ENCODE assay signal across 8 mouse cellular contexts in the genomic region with DNA sequence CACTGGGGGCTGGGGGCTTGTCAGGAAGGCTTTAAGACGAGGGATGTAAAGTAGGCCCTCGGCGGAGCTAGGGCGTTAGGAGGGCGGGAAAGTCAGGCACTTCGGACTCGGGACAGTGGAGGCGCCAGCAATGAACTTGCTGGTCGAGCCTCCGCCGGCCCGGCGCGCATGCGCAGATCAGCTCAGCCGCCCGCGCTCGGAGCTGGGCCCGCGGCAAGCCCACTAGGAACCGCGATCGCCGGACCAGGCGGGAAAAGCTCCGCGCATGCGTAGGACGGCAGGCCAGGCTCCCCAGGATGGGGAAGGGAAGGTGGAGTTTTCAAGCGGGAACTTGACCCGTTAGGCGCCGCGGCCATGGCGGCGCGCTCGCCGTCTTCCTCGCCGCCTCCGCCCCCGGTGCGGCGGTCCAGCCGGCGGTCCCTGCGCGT. TPM values are rescaled to one million over a fixed set of nuclear protein-coding genes. Genes with fewer than 3 reads are reported as not detected.
DNase-seq lines count a peak whose midpoint lies in the region; ATAC-seq and TF ChIP-seq lines count a peak whose summit lies in the region.

A gene (plus strand): TSS at position 199 of the 428 bp plus-strand sequence.

- WGBS in forebrain, embryonic 14.5 days: under 1% methylated on average over 50 of the region's 50 CpGs
- 1% methylated on average over 50 of the region's 50 CpGs for WGBS in large intestine, adult 2 months
- WGBS in liver, embryonic 16.5 days (ENCODE audit: insufficient replicate concordance): under 1% methylated on average over 48 of the region's 50 CpGs
- under 1% methylated on average over 50 of the region's 50 CpGs for WGBS in neural tube, embryonic 12.5 days
- 1% methylated on average over 42 of the region's 50 CpGs for WGBS in stomach, postnatal 0 days

- peaks cover 15% of the 10 kb centered on the region for H3K9me3 ChIP-seq in E14TG2a.4 (ENCODE audit: low read length)
- H3K9me3 ChIP-seq in forebrain, embryonic 14.5 days (replicated peaks; ENCODE audit: control insufficient read depth, low read length): no peaks in the 10 kb centered on the region
- H3K9me3 ChIP-seq in liver, embryonic 16.5 days (replicated peaks; ENCODE audit: control insufficient read depth, low read length): no peaks in the 10 kb centered on the region
- no peaks in the 10 kb centered on the region for H3K9me3 ChIP-seq in neural tube, embryonic 12.5 days
- no peaks in the 10 kb centered on the region for H3K9me3 ChIP-seq in stomach, postnatal 0 days (ENCODE audit: control insufficient read depth, low read length)

- no peak for TF ChIP-seq EP300 in stomach, postnatal 0 days (optimal IDR thresholded peaks at IDR 0.05)

- TF ChIP-seq CTCF in E14TG2a.4 (conservative IDR thresholded peaks at IDR 0.05; ENCODE audit: low read length): no peak
- peak; percentile 43; the same call in 1 of the 2 replicates for TF ChIP-seq CTCF in stomach, postnatal 0 days (IDR thresholded peaks at IDR 0.05; ENCODE audit: low read depth)

- ATAC-seq in forebrain, embryonic 14.5 days: peak; percentile 97
- ATAC-seq in liver, embryonic 16.5 days (ENCODE audit: low read depth): peak; percentile 91
- ATAC-seq in neural tube, embryonic 12.5 days (ENCODE audit: low FRiP score, low read depth): peak; percentile 96
- peak; percentile 95 for ATAC-seq in stomach, postnatal 0 days (ENCODE audit: low FRiP score, low TSS enrichment)

- no peaks in the 10 kb centered on the region; the same call in 1 of the 2 replicates for H3K4me1 ChIP-seq in E14TG2a.4 (replicated peaks; ENCODE audit: low read depth, low read length)
- peaks cover 4% of the 10 kb centered on the region; the same call in 1 of the 2 replicates for H3K4me1 ChIP-seq in forebrain, embryonic 14.5 days (ENCODE audit: control insufficient read depth, insufficient read depth, low read length)
- peaks cover 4% of the 10 kb centered on the region for H3K4me1 ChIP-seq in liver, embryonic 16.5 days (ENCODE audit: control insufficient read depth, low read depth, low read length)
- peaks cover 9% of the 10 kb centered on the region; the same call in 1 of the 2 replicates for H3K4me1 ChIP-seq in neural tube, embryonic 12.5 days
- no peaks in the 10 kb centered on the region for H3K4me1 ChIP-seq in stomach, postnatal 0 days (replicated peaks; ENCODE audit: control insufficient read depth, insufficient read depth)

- H3K27ac ChIP-seq in forebrain, embryonic 14.5 days (ENCODE audit: low read depth, low read length): peak within 1 kb of the TSS; percentile 82
- peak within 1 kb of the TSS; percentile 57 for H3K27ac ChIP-seq in liver, embryonic 16.5 days (ENCODE audit: low read length)
- H3K27ac ChIP-seq in neural tube, embryonic 12.5 days: peak within 1 kb of the TSS; percentile 86; the same call in 1 of the 2 replicates
- H3K27ac ChIP-seq in stomach, postnatal 0 days (replicated peaks): peak within 1 kb of the TSS; percentile 95

- intact Hi-C loops in heart, postnatal 14 days (cut with DNase I): no loop called here

- peaks cover 28% of the 10 kb centered on the region for H3K27me3 ChIP-seq in E14TG2a.4 (ENCODE audit: insufficient read depth, low read length)
- H3K27me3 ChIP-seq in forebrain, embryonic 14.5 days (replicated peaks; ENCODE audit: control insufficient read depth, insufficient read depth, low read length): no peaks in the 10 kb centered on the region
- no peaks in the 10 kb centered on the region for H3K27me3 ChIP-seq in liver, embryonic 16.5 days (ENCODE audit: control insufficient read depth, insufficient read depth, low read depth, low read length)
- H3K27me3 ChIP-seq in neural tube, embryonic 12.5 days (replicated peaks): no peaks in the 10 kb centered on the region
- no peaks in the 10 kb centered on the region for H3K27me3 ChIP-seq in stomach, postnatal 0 days (ENCODE audit: control insufficient read depth, insufficient read depth, low read length)

- H3K9ac ChIP-seq in forebrain, embryonic 14.5 days (ENCODE audit: low read length): peak within 1 kb of the TSS; percentile 96
- H3K9ac ChIP-seq in liver, embryonic 16.5 days (ENCODE audit: low read depth, low read length): peak within 1 kb of the TSS; percentile 78
- peak within 1 kb of the TSS; percentile 90 for H3K9ac ChIP-seq in neural tube, embryonic 12.5 days
- H3K9ac ChIP-seq in stomach, postnatal 0 days (ENCODE audit: low read length): peak within 1 kb of the TSS; percentile 89

- peak within 1 kb of the TSS; percentile 66 for H3K4me2 ChIP-seq in forebrain, embryonic 14.5 days (ENCODE audit: low read length)
- H3K4me2 ChIP-seq in liver, embryonic 16.5 days (ENCODE audit: low read depth, low read length): peak within 1 kb of the TSS; percentile 77
- H3K4me2 ChIP-seq in neural tube, embryonic 12.5 days (replicated peaks): peak within 1 kb of the TSS; percentile 83
- H3K4me2 ChIP-seq in stomach, postnatal 0 days (replicated peaks; ENCODE audit: low read depth): peak within 1 kb of the TSS; percentile 81

- DNase-seq in cerebellum, adult 11 months: peak; percentile 96
- peak; percentile 93 for DNase-seq in forebrain, embryonic 14.5 days (ENCODE audit: low spot score)
- DNase-seq in heart, postnatal 14 days: peak; percentile 97 to 99
- DNase-seq in large intestine, adult 2 months (ENCODE audit: low read depth, low spot score): peak; percentile 25
- peak; percentile 87 for DNase-seq in stomach, postnatal 0 days (ENCODE audit: low spot score)

- H3K36me3 ChIP-seq in E14TG2a.4 (ENCODE audit: insufficient read depth, low read length): no peaks in the 10 kb centered on the region
- no peaks in the 10 kb centered on the region for H3K36me3 ChIP-seq in forebrain, embryonic 14.5 days (ENCODE audit: control insufficient read depth, insufficient read depth, low read length)
- no peaks in the 10 kb centered on the region for H3K36me3 ChIP-seq in liver, embryonic 16.5 days (ENCODE audit: control insufficient read depth, insufficient read depth)
- H3K36me3 ChIP-seq in neural tube, embryonic 12.5 days: no peaks in the 10 kb centered on the region
- no peaks in the 10 kb centered on the region for H3K36me3 ChIP-seq in stomach, postnatal 0 days (ENCODE audit: control insufficient read depth, insufficient read depth, low read length)

- H3K4me3 ChIP-seq in E14TG2a.4 (replicated peaks; ENCODE audit: low read length): peak within 1 kb of the TSS; percentile 80
- peak within 1 kb of the TSS; percentile 78 for H3K4me3 ChIP-seq in forebrain, embryonic 14.5 days (ENCODE audit: low read depth, low read length)
- H3K4me3 ChIP-seq in liver, embryonic 16.5 days (ENCODE audit: low read depth, low read length): peak within 1 kb of the TSS; percentile 74
- peak within 1 kb of the TSS; percentile 79 for H3K4me3 ChIP-seq in neural tube, embryonic 12.5 days
- H3K4me3 ChIP-seq in stomach, postnatal 0 days (ENCODE audit: low read depth, low read length): peak within 1 kb of the TSS; percentile 83

RNA-seq across cellular contexts. Expression of the gene that starts here (rescaled TPM):
- 5.9 and 6.9 TPM in 2 replicates for polyA plus RNA-seq in forebrain, embryonic 14.5 days (2014; fragmentation: Nextera tagmentation; extraction: Ambion mirVana)
- 1 to 10 TPM; 4.7 to 4.9 TPM for total RNA-seq in heart, postnatal 14 days (2021)
- polyA plus RNA-seq in large intestine, adult 2 months (2012; rRNA removed): 0.40 and 0.45 TPM in 2 replicates
- polyA plus RNA-seq in liver, embryonic 16.5 days (2015; fragmentation: Nextera tagmentation; extraction: Ambion mirVana): 1.3 and 1.5 TPM in 2 replicates
- polyA plus RNA-seq in neural tube, embryonic 12.5 days (2016; fragmentation: Nextera tagmentation; extraction: Ambion mirVana): 9.8 and 10.5 TPM in 2 replicates
- 5.2 and 5.6 TPM in 2 replicates for polyA plus RNA-seq in stomach, postnatal 0 days (2015; fragmentation: Nextera tagmentation; extraction: Ambion mirVana)

Comparison
In these comparisons a context has a peak if more than half of its experiments do, and no peak if none do; other contexts are left out.
1. Peak in every context shown above with its lines: DNase-seq, ATAC-seq, H3K4me3 ChIP-seq and H3K27ac ChIP-seq.
2. Peak in DNase-seq in large intestine, adult 2 months; RNA of the gene not detected or under 1 TPM.
3. DNase-seq: peak in every context shown above with its lines; median percentile 98 in heart, postnatal 14 days; 96 in cerebellum, adult 11 months; 93 in forebrain, embryonic 14.5 days; 87 in stomach, postnatal 0 days; 25 in large intestine, adult 2 months.